Mouse (Mus musculus) embryo, embryonic 10 days (tissue): ENCODE data around the gene Axl.
"Not testable (repeated sequence)": the region's sequence is repeated elsewhere in the genome, so short reads cannot be mapped to it uniquely, and the experiment has no call there.

ENCODE experiments used
- DNase-seq: peaks from one replicate; pipeline ENCODE4 v3.0.0-alpha.2; 2015; ENCODE audit warnings: low spot score

Gene Axl

GRCm38 (mm10) chr7:25753643-25754438 lies 34.7 kb downstream of the Axl start:
- DNase-seq, result peak; percentile 15

GRCm38 (mm10) chr7:25753076-25753475 lies 35.4 kb downstream of the Axl start:
- no peak for DNase-seq

- no peak for DNase-seq
These were observed 41.7 kb downstream of the Axl start for GRCm38 (mm10) chr7:25746844-25747243.

GRCm38 (mm10) chr7:25738277-25738676 lies 50.2 kb downstream of the Axl start:
- no peak for DNase-seq

- no peak for DNase-seq
These were observed 51.6 kb downstream of the Axl start for GRCm38 (mm10) chr7:25736920-25737319.

- DNase-seq, result no peak
These were observed 53.5 kb downstream of the Axl start for GRCm38 (mm10) chr7:25734991-25735390.

GRCm38 (mm10) chr7:25731294-25732055 lies 57.0 kb downstream of the Axl start:
- DNase-seq, result no peak

- no peak for DNase-seq
These were observed 58.6 kb downstream of the Axl start for GRCm38 (mm10) chr7:25729862-25730261.

GRCm38 (mm10) chr7:25729396-25729795 lies 59.1 kb downstream of the Axl start:
- no peak for DNase-seq

GRCm38 (mm10) chr7:25727800-25728199 lies 60.7 kb downstream of the Axl start:
- DNase-seq, result no peak

- no peak for DNase-seq
These were observed 62.6 kb downstream of the Axl start for GRCm38 (mm10) chr7:25725886-25726285.

- DNase-seq, result not testable (repeated sequence)
These were observed 66.7 kb downstream of the Axl start for GRCm38 (mm10) chr7:25721776-25722175.

- DNase-seq, result no peak
These were observed 67.7 kb downstream of the Axl start for GRCm38 (mm10) chr7:25720760-25721159.

- peak; percentile 89 for DNase-seq
These were observed 68.5 kb downstream of the Axl start for GRCm38 (mm10) chr7:25719761-25720610.

- peak; percentile 95 for DNase-seq
These were observed 69.6 kb downstream of the Axl start, which contains the start of gene Ccdc97 for GRCm38 (mm10) chr7:25718788-25719417. Gene Ccdc97, minus strand, starts transcription at chr7:25719088.

- DNase-seq, result no peak
These were observed 71.0 kb downstream of the Axl start for GRCm38 (mm10) chr7:25717478-25717877.

GRCm38 (mm10) chr7:25715731-25716271 lies 72.7 kb downstream of the Axl start:
- DNase-seq, result no peak

GRCm38 (mm10) chr7:25714581-25714980 lies 73.9 kb downstream of the Axl start:
- no peak for DNase-seq

- DNase-seq, result no peak
These were observed 75.7 kb downstream of the Axl start for GRCm38 (mm10) chr7:25712801-25713200.

GRCm38 (mm10) chr7:25711731-25712197 lies 76.7 kb downstream of the Axl start:
- DNase-seq, result peak; percentile 79

GRCm38 (mm10) chr7:25711165-25711564 lies 77.3 kb downstream of the Axl start:
- DNase-seq, result no peak
